Mouse (Mus musculus): Measurements from ENCODE around the gene Kif22.
A peak's percentile ranks its signal among the peaks of the same experiment; 100 is the strongest.

- TF ChIP-seq CTCF (IDR thresholded peaks at IDR 0.05 in 2 of 3, conservative IDR thresholded peaks at IDR 0.05 in 1 of 3; ENCODE audit: control insufficient read depth in 1 of 3, insufficient read depth in 1 of 3, low read depth in 2 of 3, low read length in 3 of 3, poor library complexity in 1 of 3, severe bottlenecking in 1 of 3) (no peak), EP300 (IDR thresholded peaks at IDR 0.05; ENCODE audit: low read depth in 1 of 2, low read length in 2 of 2) (0 out of 4 replicates have a peak, but pooled peaks of 1 of the 2 experiments have one; percentile 33), GATA1 (IDR thresholded peaks at IDR 0.05; ENCODE audit: low read depth, low read length) (no peak), MYC (IDR thresholded peaks at IDR 0.05; ENCODE audit: low read depth, low read length) (no peak; the same call in 1 of the 2 replicates), POLR2AphosphoS2 (IDR thresholded peaks at IDR 0.05; ENCODE audit: low read length) (no peak), MAFK (IDR thresholded peaks at IDR 0.05; ENCODE audit: borderline replicate concordance, low read depth, low read length) (no peak), MEF2A (IDR thresholded peaks at IDR 0.05; ENCODE audit: extremely low read depth, insufficient replicate concordance, low read depth, low read length, poor library complexity, severe bottlenecking) (no peak), ZNF384 (IDR thresholded peaks at IDR 0.05; ENCODE audit: low read depth, low read length) (no peak), POLR2A (IDR thresholded peaks at IDR 0.05; ENCODE audit: control insufficient read depth in 1 of 2, insufficient read depth in 1 of 2, low read depth in 1 of 2, low read length in 2 of 2, poor library complexity in 1 of 2) (no peak), NRF1 (IDR thresholded peaks at IDR 0.05; ENCODE audit: insufficient read depth, low read depth, low read length, poor library complexity, severe bottlenecking) (no peak)
Observed at GRCm38 (mm10) chr7:127025556-127026160, 16.6 kb downstream of the Kif22 start.
